Mouse (Mus musculus) megakaryocyte, embryonic 14.5 days (primary cell): ENCODE data around the gene Cd300ld. TPM values are rescaled to one million over a fixed set of nuclear protein-coding genes. Genes with fewer than 3 reads are reported as not detected.
"Not testable (repeated sequence)": the region's sequence is repeated elsewhere in the genome, so short reads cannot be mapped to it uniquely, and the experiment has no call there.

Source experiments
- H3K27me3 ChIP-seq: replicated peaks from 2 replicates; pipeline ENCODE3; 2012; ENCODE audit warnings: inconsistent platforms
- H3K36me3 ChIP-seq: replicated peaks from 2 replicates; pipeline ENCODE3; 2012; ENCODE audit warnings: low read length, inconsistent platforms, mixed read lengths
- H3K4me1 ChIP-seq: 2 replicates; pipeline ENCODE4 v1.6.1; 2012; ENCODE audit warnings: inconsistent platforms
- H3K4me3 ChIP-seq: replicated peaks from 2 replicates; pipeline ENCODE3; 2012; ENCODE audit warnings: moderate library complexity, mild to moderate bottlenecking, inconsistent platforms
- H3K9me3 ChIP-seq: 2 replicates; pipeline ENCODE4 v1.6.1; 2012; ENCODE audit warnings: inconsistent platforms
- FLI1 ChIP-seq: IDR thresholded peaks from 2 replicates; pipeline ENCODE4 v1.6.1; 2012; ENCODE audit warnings: low read length, inconsistent platforms, mixed read lengths
- GATA1 ChIP-seq: IDR thresholded peaks from 3 replicates; pipeline ENCODE4 v1.6.1; 2012; ENCODE audit warnings: mixed read lengths, low read length, inconsistent platforms, borderline replicate concordance
- polyA plus RNA-seq: library from polyadenylated mRNA; stranded (reverse); fragments of >175 nt; gene quantifications from 2 replicates; pipeline ENCODE4 v1.2.3, GENCODE M21; 2012; ENCODE audit warnings: low replicate concordance; ENCODE audit not compliant: insufficient read depth

The Cd300ld gene
- 0.63 TPM in 1 of 2 replicates, not detected in the other for polyA plus RNA-seq

DNA sequence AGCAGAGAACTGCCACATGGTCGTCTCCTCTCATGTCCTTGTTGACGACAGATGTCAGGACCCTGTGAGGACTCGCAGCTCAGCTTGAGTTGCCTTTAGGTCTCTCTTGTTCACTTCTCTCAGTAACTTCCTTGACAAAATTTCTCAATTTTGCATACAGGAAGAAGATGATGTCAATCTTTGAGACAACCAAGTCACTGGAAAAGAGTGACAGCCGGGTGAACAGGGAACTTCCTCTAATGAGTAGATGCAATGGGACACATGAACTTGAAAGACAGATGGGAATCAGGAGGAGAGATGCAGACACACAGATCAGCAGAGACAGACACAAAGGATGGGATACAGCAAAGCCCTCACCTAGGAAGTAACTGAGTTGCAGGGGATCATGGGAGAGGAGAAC is at the start of gene Cd300ld:
Gene Cd300ld (minus strand): TSS at position 130 of the 400 bp plus-strand sequence.
- peaks cover 21% of the 10 kb centered on the region for H3K27me3 ChIP-seq
- H3K9me3 ChIP-seq: no peaks in the 10 kb centered on the region
- TF ChIP-seq FLI1 (no peak), GATA1 (no peak)
- peak within 1 kb of the TSS; percentile 15 for H3K4me3 ChIP-seq
- H3K36me3 ChIP-seq: no peaks in the 10 kb centered on the region
- H3K4me1 ChIP-seq: peaks cover 13% of the 10 kb centered on the region

DNA sequence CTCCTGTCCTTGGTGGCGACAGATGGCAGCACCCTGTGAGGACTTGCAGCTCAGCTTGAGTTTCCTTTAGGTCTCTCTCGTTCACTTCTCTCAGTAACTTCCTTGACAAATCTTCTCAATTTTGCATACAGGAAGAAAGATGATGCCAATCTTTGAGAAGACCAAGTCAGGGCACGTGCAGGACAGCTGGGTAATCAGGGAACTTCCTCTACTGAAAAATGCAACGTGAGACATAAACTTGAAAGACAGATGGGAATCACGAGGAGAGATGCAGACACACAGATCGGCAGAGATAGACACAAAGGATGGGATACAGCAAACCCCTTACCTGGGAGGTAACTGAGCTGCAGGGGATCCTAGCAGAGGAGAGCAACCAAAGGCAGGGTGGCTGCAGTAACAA is 47.9 kb upstream of the Cd300ld start, which contains the start of gene Cd300ld5:
Gene Cd300ld5 (minus strand): TSS at position 101 of the 400 bp plus-strand sequence.
- H3K4me3 ChIP-seq, H3K27me3 ChIP-seq, H3K9me3 ChIP-seq, H3K36me3 ChIP-seq, H3K4me1 ChIP-seq: not testable (repeated sequence)

DNA sequence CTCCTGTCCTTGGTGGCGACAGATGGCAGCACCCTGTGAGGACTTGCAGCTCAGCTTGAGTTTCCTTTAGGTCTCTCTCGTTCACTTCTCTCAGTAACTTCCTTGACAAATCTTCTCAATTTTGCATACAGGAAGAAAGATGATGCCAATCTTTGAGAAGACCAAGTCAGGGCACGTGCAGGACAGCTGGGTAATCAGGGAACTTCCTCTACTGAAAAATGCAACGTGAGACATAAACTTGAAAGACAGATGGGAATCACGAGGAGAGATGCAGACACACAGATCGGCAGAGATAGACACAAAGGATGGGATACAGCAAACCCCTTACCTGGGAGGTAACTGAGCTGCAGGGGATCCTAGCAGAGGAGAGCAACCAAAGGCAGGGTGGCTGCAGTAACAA is 37.2 kb upstream of the Cd300ld start, which contains the start of gene Cd300ld4:
Gene Cd300ld4 (minus strand): TSS at position 101 of the 400 bp plus-strand sequence.
- not testable (repeated sequence) for H3K27me3 ChIP-seq, H3K4me3 ChIP-seq, H3K9me3 ChIP-seq, H3K36me3 ChIP-seq, H3K4me1 ChIP-seq

GRCm38 (mm10) chr11:115016093-115016492 is 26.4 kb upstream of the Cd300ld start, which contains the start of gene Cd300ld2:
Cd300ld2 (minus strand) TSS chr11:115016193.
- not testable (repeated sequence) for H3K4me1 ChIP-seq, H3K4me3 ChIP-seq, H3K36me3 ChIP-seq, H3K27me3 ChIP-seq, H3K9me3 ChIP-seq

DNA sequence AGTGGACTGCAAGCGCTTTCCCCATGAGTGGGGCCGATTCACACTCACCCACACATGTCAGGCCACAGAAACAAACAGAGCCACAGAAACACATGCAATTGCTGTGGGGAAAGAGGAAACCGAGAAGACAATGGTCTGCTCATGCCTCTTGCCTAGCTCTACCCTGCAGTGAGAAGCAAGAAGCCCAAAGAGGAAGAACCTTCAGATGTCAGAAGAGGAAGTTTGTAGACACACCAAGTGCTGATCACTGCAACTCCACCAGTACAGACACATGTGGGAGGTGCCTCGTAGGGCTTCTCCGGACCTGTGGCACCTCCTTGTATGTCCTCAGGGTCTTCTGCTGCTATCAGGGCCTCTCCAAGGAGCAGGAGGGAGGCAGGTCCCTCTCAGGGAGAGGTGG is 14.3 kb upstream of the Cd300ld start:
- peak overlapping the region; percentile 72 for H3K4me3 ChIP-seq
- H3K36me3 ChIP-seq: no peaks in the 10 kb centered on the region
- TF ChIP-seq FLI1 (no peak), GATA1 (no peak)
- peaks cover 7% of the 10 kb centered on the region; the same call in 1 of the 2 replicates for H3K9me3 ChIP-seq
- H3K4me1 ChIP-seq: peaks cover 37% of the 10 kb centered on the region
- H3K27me3 ChIP-seq: peaks cover 55% of the 10 kb centered on the region

GRCm38 (mm10) chr11:115001474-115002040 is 11.8 kb upstream of the Cd300ld start, which contains the start of gene Cd300c2:
Cd300c2 (minus strand) TSS chr11:115001880.
- Histone ChIP-seq H3K27me3 (peaks cover 64% of the 10 kb centered on the region), H3K36me3 (no peaks in the 10 kb centered on the region), H3K4me3 (peak within 1 kb of the TSS; percentile 79), H3K4me1 (peaks cover 49% of the 10 kb centered on the region), H3K9me3 (peaks cover 7% of the 10 kb centered on the region; the same call in 1 of the 2 replicates)
- TF ChIP-seq GATA1: no peak
- TF ChIP-seq FLI1: no peak

- no peak for TF ChIP-seq GATA1
- no peak for TF ChIP-seq FLI1
- Histone ChIP-seq H3K4me3 (peak overlapping the region; percentile 28), H3K4me1 (peaks cover 30% of the 10 kb centered on the region), H3K27me3 (no peaks in the 10 kb centered on the region), H3K9me3 (no peaks in the 10 kb centered on the region), H3K36me3 (no peaks in the 10 kb centered on the region)
Measured at GRCm38 (mm10) chr11:114981866-114982265, 7.9 kb downstream of the Cd300ld start.

DNA sequence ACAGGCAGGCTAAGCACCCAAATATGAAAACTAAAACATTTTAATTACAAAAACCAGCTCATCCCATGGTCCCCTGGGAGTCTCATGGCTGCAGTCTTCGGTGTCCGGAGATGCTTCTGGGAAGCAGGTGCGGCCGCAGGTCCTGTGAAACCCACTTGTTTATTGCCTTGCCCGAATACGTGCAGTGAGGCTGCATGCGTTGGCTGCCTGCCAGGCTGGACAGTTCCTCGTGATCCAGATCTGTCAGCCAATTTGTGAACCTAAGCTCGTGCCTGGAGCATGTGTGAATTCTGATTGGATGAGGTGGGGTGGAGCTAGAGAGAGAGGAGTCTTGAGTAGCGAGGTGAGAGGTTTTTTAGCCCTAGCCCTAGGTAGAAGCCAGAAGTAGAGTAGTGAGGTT is 17.0 kb downstream of the Cd300ld start:
- H3K36me3 ChIP-seq: no peaks in the 10 kb centered on the region

DNA sequence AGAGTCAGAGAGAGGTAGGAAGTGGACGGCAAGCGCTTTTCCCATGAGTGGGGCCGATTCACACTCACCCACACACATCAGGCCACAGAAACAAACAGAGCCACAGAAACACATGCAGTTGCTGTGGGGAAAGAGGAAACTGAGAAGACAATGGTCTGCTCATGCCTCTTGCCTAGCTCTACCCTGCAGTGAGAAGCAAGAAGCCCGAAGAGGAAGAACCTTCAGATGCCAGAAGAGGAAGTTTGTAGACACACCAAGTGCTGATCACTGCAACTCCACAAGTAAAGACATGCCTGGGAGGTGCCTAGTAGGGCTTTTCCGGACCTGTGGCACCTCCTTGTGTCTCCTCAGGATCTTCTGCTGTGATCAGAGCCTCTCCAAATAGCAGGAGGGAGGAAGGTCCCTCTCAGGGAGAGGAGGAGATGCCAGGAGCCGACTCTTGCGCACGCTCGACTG is 20.9 kb downstream of the Cd300ld start, which contains the start of gene Cd300c:
Gene Cd300c (minus strand): TSS at position 406 of the 456 bp plus-strand sequence.
- Histone ChIP-seq H3K27me3 (no peaks in the 10 kb centered on the region), H3K4me3 (no peak within 1 kb of the TSS), H3K4me1 (peaks cover 30% of the 10 kb centered on the region), H3K36me3 (no peaks in the 10 kb centered on the region), H3K9me3 (no peaks in the 10 kb centered on the region)
- TF ChIP-seq GATA1: no peak
- no peak for TF ChIP-seq FLI1

More for the DNA sequence above, 17.0 kb downstream of the Cd300ld start:
- H3K4me3 ChIP-seq: no peak overlapping the region
- TF ChIP-seq FLI1: no peak
- TF ChIP-seq GATA1: no peak
- H3K27me3 ChIP-seq: no peaks in the 10 kb centered on the region
- H3K4me1 ChIP-seq: peaks cover 14% of the 10 kb centered on the region
- no peaks in the 10 kb centered on the region for H3K9me3 ChIP-seq

GRCm38 (mm10) chr11:114965182-114965828 is 24.4 kb downstream of the Cd300ld start:
- Histone ChIP-seq H3K27me3 (peaks cover 7% of the 10 kb centered on the region), H3K9me3 (no peaks in the 10 kb centered on the region), H3K36me3 (no peaks in the 10 kb centered on the region), H3K4me3 (peak overlapping the region; percentile 82), H3K4me1 (peaks cover 61% of the 10 kb centered on the region)
- TF ChIP-seq FLI1 (no peak), GATA1 (no peak)
